Mouse (Mus musculus): ENCODE data around the gene Dpf2. TPM values are rescaled to one million over a fixed set of nuclear protein-coding genes. Genes with fewer than 3 reads are reported as not detected.

The Dpf2 gene
- total and polyA plus RNA-seq, 2 experiments from 2014 or later: 61.4 to 91.8 TPM

- H3K4me3 ChIP-seq (ENCODE audit: low read depth, low read length): no peak overlapping the region
- H3K27me3 ChIP-seq (ENCODE audit: control insufficient read depth, insufficient read depth, low read length): no peaks in the 10 kb centered on the region
- ATAC-seq (ENCODE audit: insufficient read depth, low read depth) (no peak), DNase-seq (ENCODE audit: low spot score) (no peak)
- H3K4me2 ChIP-seq (ENCODE audit: low read depth, low read length): no peak overlapping the region
- no peaks in the 10 kb centered on the region for H3K9me3 ChIP-seq (replicated peaks; ENCODE audit: control insufficient read depth, low read length)
- peaks cover 70% of the 10 kb centered on the region for H3K36me3 ChIP-seq (replicated peaks; ENCODE audit: control insufficient read depth, insufficient read depth, low read length)
- H3K4me1 ChIP-seq (ENCODE audit: control insufficient read depth, insufficient read depth): peaks cover 12% of the 10 kb centered on the region
- TF ChIP-seq EP300 (IDR thresholded peaks at IDR 0.05; ENCODE audit: low read depth): no peak
- peak; percentile 8; the same call in 1 of the 2 replicates for TF ChIP-seq CTCF (IDR thresholded peaks at IDR 0.05; ENCODE audit: low read depth)
- H3K27ac ChIP-seq (ENCODE audit: low read depth): no peak overlapping the region
- WGBS: 97% methylated on average over 14 of the region's 14 CpGs
- H3K9ac ChIP-seq (replicated peaks; ENCODE audit: low read depth, low read length): no peak overlapping the region
Observed at GRCm38 (mm10) chr19:5862335-5863085, 50.3 kb downstream of the Dpf2 start.

GRCm38 (mm10) chr19:5856604-5857003 is 56.2 kb downstream of the Dpf2 start:
- Histone ChIP-seq H3K9me3 (replicated peaks; ENCODE audit: control insufficient read depth, low read length) (no peaks in the 10 kb centered on the region), H3K36me3 (replicated peaks; ENCODE audit: control insufficient read depth, insufficient read depth, low read length) (peaks cover 73% of the 10 kb centered on the region), H3K4me1 (ENCODE audit: control insufficient read depth, insufficient read depth) (peaks cover 12% of the 10 kb centered on the region), H3K9ac (replicated peaks; ENCODE audit: low read depth, low read length) (no peak overlapping the region), H3K4me2 (ENCODE audit: low read depth, low read length) (no peak overlapping the region), H3K27ac (ENCODE audit: low read depth) (no peak overlapping the region), H3K27me3 (ENCODE audit: control insufficient read depth, insufficient read depth, low read length) (no peaks in the 10 kb centered on the region), H3K4me3 (ENCODE audit: low read depth, low read length) (no peak overlapping the region)
- whole genome bisulfite sequencing: 83% methylated on average over 9 of the region's 9 CpGs
- DNase-seq (ENCODE audit: low spot score): no peak
- TF ChIP-seq EP300 (IDR thresholded peaks at IDR 0.05; ENCODE audit: low read depth): no peak
- no peak for TF ChIP-seq CTCF (IDR thresholded peaks at IDR 0.05; ENCODE audit: low read depth)
- ATAC-seq (ENCODE audit: insufficient read depth, low read depth): no peak

DNA sequence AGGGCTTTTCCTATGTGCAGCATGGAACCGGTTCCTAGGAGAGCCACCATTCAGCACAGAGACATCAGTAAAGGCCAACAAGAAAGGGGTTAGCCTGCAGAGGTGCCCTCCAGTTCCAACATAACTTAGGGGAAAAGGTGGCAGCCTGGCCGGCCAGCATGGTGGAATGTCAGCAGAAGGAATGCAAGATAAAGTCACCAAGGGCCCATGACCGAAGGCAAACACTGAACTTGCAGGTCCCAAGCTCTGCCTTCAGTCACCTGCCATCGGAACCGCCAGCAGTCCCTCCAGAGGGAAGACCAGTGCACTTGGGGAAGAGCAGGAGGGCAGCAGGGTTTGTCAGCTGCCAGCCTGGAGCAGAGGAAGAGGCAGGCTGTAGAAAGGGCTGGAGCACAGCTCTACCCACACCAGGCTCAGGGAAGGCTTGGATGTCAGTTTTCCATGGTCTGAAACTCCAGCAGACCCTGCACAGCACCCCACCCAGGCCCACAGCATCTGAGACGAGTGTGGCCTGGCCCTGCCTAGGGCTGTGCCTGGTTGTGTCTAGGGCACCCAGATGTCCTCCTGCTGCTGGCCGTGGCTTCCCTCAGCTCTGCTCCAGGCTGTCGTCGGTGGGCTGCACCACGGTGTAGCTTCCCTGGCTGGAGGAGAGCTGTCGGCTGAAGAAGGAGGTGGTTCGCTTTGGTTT is 60.6 kb downstream of the Dpf2 start:
- TF ChIP-seq EP300 (IDR thresholded peaks at IDR 0.05; ENCODE audit: low read depth): no peak
- TF ChIP-seq CTCF (IDR thresholded peaks at IDR 0.05; ENCODE audit: low read depth): no peak
- peak overlapping the region; percentile 49; the same call in 1 of the 2 replicates for H3K4me2 ChIP-seq (ENCODE audit: low read depth, low read length)
- ATAC-seq (ENCODE audit: insufficient read depth, low read depth): no peak

DNA sequence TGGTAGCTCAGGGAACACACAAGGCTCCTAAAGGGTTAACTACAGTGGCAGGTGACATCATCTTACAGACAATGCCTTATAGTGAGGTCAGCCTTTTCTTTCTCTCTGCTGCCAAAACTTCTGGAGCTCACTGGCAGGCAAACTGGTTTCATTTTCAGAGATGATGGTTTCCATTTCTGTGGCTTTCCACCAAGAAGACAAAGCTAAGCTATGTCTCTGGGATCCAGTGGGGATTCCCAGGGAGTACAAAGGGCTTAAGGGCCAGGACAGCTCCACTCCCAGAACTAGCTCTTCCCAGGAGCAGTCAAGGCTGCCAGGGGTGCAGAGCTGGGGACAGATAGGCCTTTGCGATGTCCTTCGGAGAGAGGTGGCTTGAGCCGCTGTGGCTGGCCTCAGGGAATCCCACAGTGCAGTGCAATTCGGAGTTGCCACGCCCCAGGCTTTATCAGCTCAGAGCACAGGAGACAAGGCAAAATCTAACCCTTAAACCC is 61.3 kb downstream of the Dpf2 start:
- Histone ChIP-seq H3K27ac (ENCODE audit: low read depth) (peak overlapping the region; percentile 93), H3K4me3 (ENCODE audit: low read depth, low read length) (peak overlapping the region; percentile 21; the same call in 1 of the 2 replicates), H3K9me3 (replicated peaks; ENCODE audit: control insufficient read depth, low read length) (no peaks in the 10 kb centered on the region), H3K27me3 (ENCODE audit: control insufficient read depth, insufficient read depth, low read length) (no peaks in the 10 kb centered on the region), H3K4me1 (ENCODE audit: control insufficient read depth, insufficient read depth) (peaks cover 58% of the 10 kb centered on the region), H3K9ac (replicated peaks; ENCODE audit: low read depth, low read length) (peak overlapping the region; percentile 49; the same call in 1 of the 2 replicates), H3K4me2 (ENCODE audit: low read depth, low read length) (peak overlapping the region; percentile 49; the same call in 1 of the 2 replicates), H3K36me3 (replicated peaks; ENCODE audit: control insufficient read depth, insufficient read depth, low read length) (peaks cover 32% of the 10 kb centered on the region)
- ATAC-seq (ENCODE audit: insufficient read depth, low read depth) (no peak), DNase-seq (ENCODE audit: low spot score) (peak; percentile 72)
- no peak for TF ChIP-seq EP300 (IDR thresholded peaks at IDR 0.05; ENCODE audit: low read depth)
- no peak for TF ChIP-seq CTCF (IDR thresholded peaks at IDR 0.05; ENCODE audit: low read depth)
- WGBS: 15% methylated on average over 5 of the region's 5 CpGs

More for the DNA sequence above, 60.6 kb downstream of the Dpf2 start:
- Histone ChIP-seq H3K27me3 (ENCODE audit: control insufficient read depth, insufficient read depth, low read length) (no peaks in the 10 kb centered on the region), H3K9ac (replicated peaks; ENCODE audit: low read depth, low read length) (peak overlapping the region; percentile 49; the same call in 1 of the 2 replicates), H3K36me3 (replicated peaks; ENCODE audit: control insufficient read depth, insufficient read depth, low read length) (peaks cover 37% of the 10 kb centered on the region), H3K9me3 (replicated peaks; ENCODE audit: control insufficient read depth, low read length) (no peaks in the 10 kb centered on the region), H3K4me3 (ENCODE audit: low read depth, low read length) (no peak overlapping the region), H3K4me1 (ENCODE audit: control insufficient read depth, insufficient read depth) (peaks cover 55% of the 10 kb centered on the region), H3K27ac (ENCODE audit: low read depth) (peak overlapping the region; percentile 93)
- DNase-seq (ENCODE audit: low spot score): peak; percentile 46
- WGBS: 43% methylated on average over 12 of the region's 12 CpGs

GRCm38 (mm10) chr19:5850860-5851259 is 62.0 kb downstream of the Dpf2 start:
- WGBS: 82% methylated on average over 3 of the region's 3 CpGs
- DNase-seq (ENCODE audit: low spot score): peak; percentile 4
- no peak for ATAC-seq (ENCODE audit: insufficient read depth, low read depth)
- TF ChIP-seq EP300 (IDR thresholded peaks at IDR 0.05; ENCODE audit: low read depth) (no peak), CTCF (IDR thresholded peaks at IDR 0.05; ENCODE audit: low read depth) (no peak)
- Histone ChIP-seq H3K27me3 (ENCODE audit: control insufficient read depth, insufficient read depth, low read length) (no peaks in the 10 kb centered on the region), H3K36me3 (replicated peaks; ENCODE audit: control insufficient read depth, insufficient read depth, low read length) (peaks cover 26% of the 10 kb centered on the region), H3K9me3 (replicated peaks; ENCODE audit: control insufficient read depth, low read length) (no peaks in the 10 kb centered on the region), H3K9ac (replicated peaks; ENCODE audit: low read depth, low read length) (no peak overlapping the region), H3K4me1 (ENCODE audit: control insufficient read depth, insufficient read depth) (peaks cover 58% of the 10 kb centered on the region), H3K4me3 (ENCODE audit: low read depth, low read length) (no peak overlapping the region), H3K4me2 (ENCODE audit: low read depth, low read length) (no peak overlapping the region), H3K27ac (ENCODE audit: low read depth) (peak overlapping the region; percentile 99)
